Mouse (Mus musculus) ES-E14 (cell line): Measurements from ENCODE around the gene Tenm3. TPM values are rescaled to one million over a fixed set of nuclear protein-coding genes. Genes with fewer than 3 reads are reported as not detected.

Source experiments
- DNase-seq: peaks from one replicate; pipeline ENCODE4 v3.0.0-alpha.2; 2013; ENCODE audit warnings: low read depth, low spot score
- H3K27ac ChIP-seq: 2 replicates; pipeline ENCODE4 v1.5.1; 2012; ENCODE audit warnings: low read depth, mild to moderate bottlenecking, low read length, moderate library complexity, mixed read lengths; ENCODE audit not compliant: poor library complexity, insufficient read depth, severe bottlenecking
- H3K36me3 ChIP-seq: 2 replicates; pipeline ENCODE4 v1.6.1; 2012; ENCODE audit warnings: mild to moderate bottlenecking, low read length, moderate library complexity, mixed read lengths; ENCODE audit not compliant: control insufficient read depth, poor library complexity, insufficient read depth, severe bottlenecking
- H3K4me1 ChIP-seq, 2 experiments: fragments of 150-350 bp in 1 of 2; sonication (generic) in 1 of 2; 2 replicates each; pipeline ENCODE4 v1.6.1; 2012; ENCODE audit warnings: low read length in 2 of 2, mild to moderate bottlenecking in 1 of 2, mixed read lengths in 1 of 2; ENCODE audit not compliant: control insufficient read depth in 2 of 2, insufficient read depth in 2 of 2, poor library complexity in 1 of 2
- H3K4me3 ChIP-seq, 2 experiments: fragments of 150-350 bp in 1 of 2; sonication (generic) in 1 of 2; 2 replicates each; pipeline ENCODE4 v1.5.1; 2012; ENCODE audit warnings: low read length in 2 of 2, low read depth in 1 of 2, mild to moderate bottlenecking in 1 of 2, mixed read lengths in 1 of 2; ENCODE audit not compliant: insufficient read depth in 1 of 2, poor library complexity in 1 of 2, severe bottlenecking in 1 of 2
- H3K9ac ChIP-seq: 2 replicates; pipeline ENCODE4 v1.6.1; 2012; ENCODE audit warnings: low read depth, mild to moderate bottlenecking, low read length, mixed read lengths; ENCODE audit not compliant: poor library complexity, insufficient read depth, severe bottlenecking
- H3K9me3 ChIP-seq: fragments of 150-350 bp; sonication (generic); 2 replicates; pipeline ENCODE4 v1.6.1; 2012; ENCODE audit warnings: low read depth, mild to moderate bottlenecking, low read length; ENCODE audit not compliant: control insufficient read depth, insufficient read depth
- CHD2 ChIP-seq: IDR thresholded peaks from 2 replicates; pipeline ENCODE4 v1.6.1; 2014; ENCODE audit warnings: mild to moderate bottlenecking, low read depth, low read length, inconsistent platforms
- HCFC1 ChIP-seq: IDR thresholded peaks from 2 replicates; pipeline ENCODE4 v1.6.1; 2012; ENCODE audit warnings: low read length, inconsistent platforms, borderline replicate concordance; ENCODE audit not compliant: insufficient read depth
- MAFK ChIP-seq: IDR thresholded peaks from 2 replicates; pipeline ENCODE4 v1.6.1; 2014; ENCODE audit warnings: mild to moderate bottlenecking, low read depth, low read length, inconsistent platforms; ENCODE audit not compliant: insufficient read depth
- ZC3H11A ChIP-seq: IDR thresholded peaks from 2 replicates; pipeline ENCODE4 v1.6.1; 2012; ENCODE audit warnings: low read depth, mild to moderate bottlenecking, inconsistent platforms, low read length, borderline replicate concordance
- ZNF384 ChIP-seq: IDR thresholded peaks from 2 replicates; pipeline ENCODE4 v1.6.1; 2012; ENCODE audit warnings: low read depth, low read length, inconsistent platforms
- in situ Hi-C, 2 experiments: fragments of 600-800 bp; cut with MboI; formaldehyde crosslinking; loops; one replicate each; pipeline ENCODE4 v1.15.1; 2025; ENCODE audit warnings: low sequenced_read_pairs in 2 of 2, inconsistent platforms in 1 of 2; ENCODE audit not compliant: unreplicated experiment in 2 of 2
- total RNA-seq: library from RNA; depleted of rRNA; stranded (reverse); fragments of 300-350 nt; gene quantifications from 2 replicates; pipeline ENCODE4 v1.2.3, GENCODE M21; 2012

The Tenm3 gene
- total RNA-seq, 1 experiment = 33.5 TPM

- Histone ChIP-seq H3K4me1 (peaks cover 0 to 2% of the 10 kb centered on the region in 2 experiments; a peak in 2 of 4 replicates), H3K9ac (no peak overlapping the region), H3K27ac (no peak overlapping the region), H3K9me3 (no peaks in the 10 kb centered on the region), H3K36me3 (no peaks in the 10 kb centered on the region; the same call in 1 of the 2 replicates), H3K4me3 (no peak overlapping the region)
- DNase-seq = no peak
- in situ Hi-C loops = no loop called here
- TF ChIP-seq HCFC1 (no peak), CHD2 (no peak), ZNF384 (no peak), ZC3H11A (no peak), MAFK (no peak)
Measured at GRCm38 (mm10) chr8:48231389-48231788, 612.4 kb downstream of the Tenm3 start.

GRCm38 (mm10) chr8:48228676-48229075, 615.1 kb downstream of the Tenm3 start:
- Histone ChIP-seq H3K4me1 (peaks cover 2% of the 10 kb centered on the region in 2 experiments; a peak in 3 of 4 replicates), H3K9me3 (no peaks in the 10 kb centered on the region), H3K36me3 (no peaks in the 10 kb centered on the region; the same call in 1 of the 2 replicates), H3K4me3 (peak overlapping the region; percentile 47 to 49), H3K27ac (no peak overlapping the region), H3K9ac (0 out of 2 replicates have a peak overlapping the region, but pooled peaks have one; percentile 2)
- in situ Hi-C loops = no loop called here
- TF ChIP-seq ZNF384 (no peak), CHD2 (no peak), HCFC1 (no peak), ZC3H11A (no peak)
- DNase-seq = no peak

GRCm38 (mm10) chr8:48224753-48225152, 619.0 kb downstream of the Tenm3 start:
- no peak for DNase-seq
- in situ Hi-C loops = no loop called here
- H3K9me3 ChIP-seq = no peaks in the 10 kb centered on the region
- H3K36me3 ChIP-seq = no peaks in the 10 kb centered on the region; the same call in 1 of the 2 replicates
- no peak for TF ChIP-seq HCFC1
- H3K4me3 ChIP-seq = no peak overlapping the region
- H3K9ac ChIP-seq = no peak overlapping the region
- H3K27ac ChIP-seq = no peak overlapping the region
- H3K4me1 ChIP-seq = peaks cover 2% of the 10 kb centered on the region in 2 experiments; a peak in 3 of 4 replicates

- in situ Hi-C loops = no loop called here
- peak overlapping the region; percentile 33; the same call in 1 of the 2 replicates for H3K9ac ChIP-seq
- H3K4me1 ChIP-seq = peaks cover 0 to 2% of the 10 kb centered on the region in 2 experiments; a peak in 1 of 4 replicates
- no peak overlapping the region for H3K27ac ChIP-seq
- peak; percentile 81; the same call in 1 of the 2 replicates for TF ChIP-seq ZC3H11A
- no peak for TF ChIP-seq MAFK
- no peaks in the 10 kb centered on the region for H3K36me3 ChIP-seq
- H3K9me3 ChIP-seq = no peaks in the 10 kb centered on the region
- peak; percentile 88 for DNase-seq
- H3K4me3 ChIP-seq = peak overlapping the region; percentile 10 to 20; a peak in 2 of 4 replicates
Measured at GRCm38 (mm10) chr8:48222429-48222769, 621.4 kb downstream of the Tenm3 start.

- H3K4me1 ChIP-seq = peaks cover 0 to 2% of the 10 kb centered on the region in 2 experiments; a peak in 1 of 4 replicates
- in situ Hi-C loops = no loop called here
- DNase-seq = no peak
Measured at GRCm38 (mm10) chr8:48221724-48222428, 621.9 kb downstream of the Tenm3 start.

More at GRCm38 (mm10) chr8:48221724-48222428, 621.9 kb downstream of the Tenm3 start:
- Histone ChIP-seq H3K4me3 (peak overlapping the region; percentile 10 to 20; a peak in 2 of 4 replicates), H3K27ac (no peak overlapping the region), H3K9me3 (no peaks in the 10 kb centered on the region), H3K36me3 (no peaks in the 10 kb centered on the region), H3K9ac (peak overlapping the region; percentile 33; the same call in 1 of the 2 replicates)
- no peak for TF ChIP-seq ZC3H11A
- TF ChIP-seq HCFC1 = no peak
- no peak for TF ChIP-seq CHD2
- no peak for TF ChIP-seq MAFK
- no peak for TF ChIP-seq ZNF384
